Mouse (Mus musculus) CH12.LX (cell line): ENCODE measurements around the gene Fli1. TPM values are rescaled to one million over a fixed set of nuclear protein-coding genes. Genes with fewer than 3 reads are reported as not detected.

Source experiments
- DNase-seq: peaks from one replicate; pipeline ENCODE4 v3.0.0-alpha.2; 2013; ENCODE audit errors: extremely low read depth
- H3K27ac ChIP-seq: 2 replicates; pipeline ENCODE4 v1.5.1; 2012; ENCODE audit warnings: low read depth, mild to moderate bottlenecking, control low read depth, moderate library complexity; ENCODE audit not compliant: insufficient read depth
- H3K27me3 ChIP-seq: replicated peaks from 2 replicates; pipeline ENCODE3; 2012; ENCODE audit warnings: inconsistent platforms
- H3K36me3 ChIP-seq, 2 experiments: replicated peaks in 1 of 2; 2 replicates each; pipeline versions ENCODE3 to v1.6.1; 2012; ENCODE audit warnings: inconsistent platforms in 1 of 2, low read length in 1 of 2, mild to moderate bottlenecking in 1 of 2, mixed read lengths in 1 of 2, moderate library complexity in 1 of 2; ENCODE audit not compliant: control insufficient read depth in 1 of 2, insufficient read depth in 1 of 2
- H3K4me1 ChIP-seq, 2 experiments: 2 replicates each; pipeline ENCODE4 v1.6.1; 2012; ENCODE audit warnings: inconsistent platforms in 1 of 2, moderate library complexity in 1 of 2; ENCODE audit not compliant: insufficient read depth in 2 of 2, control insufficient read depth in 1 of 2
- H3K4me2 ChIP-seq: 2 replicates; pipeline ENCODE4 v1.6.1; 2012; ENCODE audit warnings: low read depth, mild to moderate bottlenecking, control low read depth; ENCODE audit not compliant: poor library complexity, insufficient read depth, severe bottlenecking
- H3K4me3 ChIP-seq, 3 experiments: fragments of 150-350 bp in 1 of 3; sonication (generic) in 1 of 3; replicated peaks in 1 of 3; 2 replicates each; pipeline versions ENCODE3 to v1.5.1; 2011 to 2012; ENCODE audit warnings: low read depth in 2 of 3, low read length in 2 of 3, mild to moderate bottlenecking in 2 of 3, moderate library complexity in 2 of 3, control low read depth in 1 of 3, improper control_type of control experiment in 1 of 3, inconsistent platforms in 1 of 3, mixed read lengths in 1 of 3; ENCODE audit not compliant: poor library complexity in 1 of 3
- H3K79me2 ChIP-seq: replicated peaks from 2 replicates; pipeline ENCODE4 v1.6.1; 2012; ENCODE audit warnings: mild to moderate bottlenecking, moderate library complexity; ENCODE audit not compliant: control insufficient read depth, poor library complexity, insufficient read depth, severe bottlenecking; ENCODE audit errors: extremely low read depth
- H3K9ac ChIP-seq: 2 replicates; pipeline ENCODE4 v1.6.1; 2012; ENCODE audit warnings: low read depth, mild to moderate bottlenecking, control low read depth, moderate library complexity; ENCODE audit not compliant: insufficient read depth
- H3K9me3 ChIP-seq: replicated peaks from 2 replicates; pipeline ENCODE3; 2012; ENCODE audit warnings: low read length, inconsistent platforms, mixed read lengths
- CHD1 ChIP-seq: IDR thresholded peaks from 2 replicates; pipeline ENCODE4 v1.6.1; 2012; ENCODE audit warnings: low read depth, low read length, improper control_type of control experiment, inconsistent platforms
- E2F4 ChIP-seq: IDR thresholded peaks from 2 replicates; pipeline ENCODE4 v1.6.1; 2011; ENCODE audit warnings: low read depth, low read length, improper control_type of control experiment; ENCODE audit not compliant: insufficient replicate concordance
- ELF1 ChIP-seq: IDR thresholded peaks from 2 replicates; pipeline ENCODE4 v1.6.1; 2014; ENCODE audit warnings: low read depth, mild to moderate bottlenecking, inconsistent platforms, low read length, improper control_type of control experiment
- EP300 ChIP-seq: IDR thresholded peaks from 2 replicates; pipeline ENCODE4 v1.6.1; 2011; ENCODE audit warnings: low read length, improper control_type of control experiment
- ETS1 ChIP-seq: conservative IDR thresholded peaks from 2 replicates; pipeline ENCODE4 v1.6.1; 2012; ENCODE audit warnings: low read depth, mild to moderate bottlenecking, inconsistent platforms, low read length, improper control_type of control experiment, moderate library complexity
- HCFC1 ChIP-seq: IDR thresholded peaks from 2 replicates; pipeline ENCODE4 v1.6.1; 2012; ENCODE audit warnings: low read depth, mild to moderate bottlenecking, inconsistent platforms, low read length, improper control_type of control experiment
- JUN ChIP-seq: IDR thresholded peaks from 2 replicates; pipeline ENCODE4 v1.6.1; 2011; ENCODE audit warnings: low read depth, mild to moderate bottlenecking, low read length, improper control_type of control experiment, moderate library complexity; ENCODE audit not compliant: insufficient read depth
- KAT2A ChIP-seq: IDR thresholded peaks from 2 replicates; pipeline ENCODE4 v1.6.1; 2012; ENCODE audit warnings: low read length, improper control_type of control experiment, inconsistent platforms; ENCODE audit not compliant: insufficient replicate concordance
- MAZ ChIP-seq: IDR thresholded peaks from 2 replicates; pipeline ENCODE4 v1.6.1; 2012; ENCODE audit warnings: low read depth, mild to moderate bottlenecking, inconsistent platforms, low read length, improper control_type of control experiment, moderate library complexity
- MYC ChIP-seq: IDR thresholded peaks from 2 replicates; pipeline ENCODE4 v1.6.1; 2011; ENCODE audit warnings: low read depth, mild to moderate bottlenecking, improper control_type of control experiment, low read length
- NRF1 ChIP-seq: IDR thresholded peaks from 2 replicates; pipeline ENCODE4 v1.6.1; 2014; ENCODE audit warnings: low read depth, mild to moderate bottlenecking, inconsistent platforms, low read length, improper control_type of control experiment, moderate library complexity
- PAX5 ChIP-seq: IDR thresholded peaks from 2 replicates; pipeline ENCODE4 v1.6.1; 2012; ENCODE audit warnings: low read length, inconsistent platforms, mixed read lengths
- SMC3 ChIP-seq: IDR thresholded peaks from 2 replicates; pipeline ENCODE4 v1.6.1; 2011; ENCODE audit warnings: low read depth, low read length, improper control_type of control experiment
- USF1 ChIP-seq: IDR thresholded peaks from 2 replicates; pipeline ENCODE4 v1.6.1; 2014; ENCODE audit warnings: low read depth, mild to moderate bottlenecking, inconsistent platforms, low read length, improper control_type of control experiment
- USF2 ChIP-seq: conservative IDR thresholded peaks from 2 replicates; pipeline ENCODE4 v1.6.1; 2011; ENCODE audit warnings: low read depth, low read length, improper control_type of control experiment
- ZC3H11A ChIP-seq: IDR thresholded peaks from 2 replicates; pipeline ENCODE4 v1.6.1; 2012; ENCODE audit warnings: low read depth, mild to moderate bottlenecking, inconsistent platforms, low read length, improper control_type of control experiment
- ZNF384 ChIP-seq: IDR thresholded peaks from 2 replicates; pipeline ENCODE4 v1.6.1; 2012; ENCODE audit warnings: low read depth, low read length, improper control_type of control experiment, inconsistent platforms
- dilution Hi-C: fragments of 300-500 bp; cut with MboI; formaldehyde crosslinking; loops from 2 replicates; pipeline ENCODE4 v1.14.3; 2020; ENCODE audit warnings: low sequenced_read_pairs; ENCODE audit not compliant: extremely low pct_unique_long_range_greater_than_20kb, extremely low pct_ligation_motif_present
- in situ Hi-C: fragments of 300-500 bp; cut with MboI; formaldehyde crosslinking; loops from 3 replicates; pipeline ENCODE4 v1.14.3; 2019; ENCODE audit warnings: low sequenced_read_pairs, low pct_ligation_motif_present, low pct_unique_long_range_greater_than_20kb, mixed read lengths
- polyA plus RNA-seq: library from polyadenylated mRNA; unstranded; fragments of >175 nt; gene quantifications from 2 replicates; pipeline ENCODE4 v1.2.1, GENCODE M21; 2012; ENCODE audit warnings: low read depth; ENCODE audit not compliant: insufficient read length
- total RNA-seq, 2 experiments: library from RNA; depleted of rRNA; stranded (reverse); fragments of 300-350 nt in 1 of 2; fragments of >200 nt in 1 of 2; gene quantifications; 2 replicates each; pipeline ENCODE4 v1.2.3; 2012 to 2014

The Fli1 gene
- total and polyA plus RNA-seq, 3 experiments = 20.3 to 29.3 (median 20.8) TPM

DNA sequence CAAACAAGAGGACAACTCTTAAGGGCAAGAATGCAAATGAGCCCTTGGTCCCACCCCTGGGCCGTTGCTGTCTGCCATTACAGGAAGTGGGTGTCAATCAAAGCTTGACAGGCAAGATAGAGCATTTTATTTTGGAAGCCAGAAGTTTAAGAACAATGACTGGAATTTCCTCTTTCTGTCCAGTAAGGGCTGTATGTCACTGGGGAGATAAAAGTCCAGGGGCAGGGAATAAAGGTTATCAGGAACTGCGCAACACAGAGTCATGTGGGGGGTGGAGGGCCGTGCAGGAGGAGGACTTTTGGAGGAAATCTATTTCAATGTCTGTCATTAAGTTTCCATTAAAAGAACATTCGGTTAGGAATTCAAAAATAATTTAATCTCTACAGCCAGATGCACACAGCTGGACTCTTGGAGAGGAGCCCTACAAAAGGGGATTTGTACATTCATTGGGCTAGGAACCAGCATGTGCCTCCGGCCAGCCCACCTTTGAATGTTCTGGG lies 141.9 kb downstream of the Fli1 start:
- TF ChIP-seq USF2 = no peak
- no peak for TF ChIP-seq ZNF384
- no peak for TF ChIP-seq JUN
- TF ChIP-seq USF1 = no peak
- TF ChIP-seq CHD1 = no peak
- TF ChIP-seq MYC = no peak
- no peak for TF ChIP-seq EP300
- TF ChIP-seq HCFC1 = no peak
- no peaks in the 10 kb centered on the region for H3K9me3 ChIP-seq
- no peak overlapping the region for H3K27ac ChIP-seq
- no peaks in the 10 kb centered on the region for H3K36me3 ChIP-seq
- no peak for DNase-seq
- no peaks in the 10 kb centered on the region for H3K79me2 ChIP-seq
- dilution Hi-C loops = no loop called here
- in situ Hi-C loops = loop anchor here (25.0 kb wide), 2 partner anchors 687 to 837 kb away; no protein-coding TSS in a partner anchor
- peaks cover 6 to 30% of the 10 kb centered on the region in 2 experiments for H3K4me1 ChIP-seq
- no peaks in the 10 kb centered on the region for H3K27me3 ChIP-seq
- H3K4me2 ChIP-seq = no peak overlapping the region
- no peak overlapping the region for H3K9ac ChIP-seq
- H3K4me3 ChIP-seq = no peak overlapping the region

DNA sequence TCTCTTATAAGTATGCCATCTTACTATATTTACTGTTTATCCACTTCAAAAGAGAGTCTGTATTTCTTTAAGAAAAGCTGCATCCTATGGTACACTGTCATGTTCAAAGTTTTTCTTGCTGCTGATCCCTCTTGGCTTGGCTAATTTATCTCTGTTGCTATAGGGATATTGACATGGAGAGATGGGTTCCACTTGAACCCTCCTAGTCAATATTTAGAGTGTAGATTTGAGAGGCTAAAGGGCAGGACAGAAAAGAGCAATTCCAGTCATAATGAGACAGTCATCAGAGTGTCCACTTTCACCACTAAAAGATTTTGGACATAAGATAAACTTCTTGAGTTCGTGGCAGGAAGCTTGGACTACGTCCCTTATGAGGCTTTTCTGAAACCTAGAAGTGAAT lies 142.4 kb downstream of the Fli1 start:
- no peak for DNase-seq
- no peak overlapping the region for H3K9ac ChIP-seq
- H3K36me3 ChIP-seq = no peaks in the 10 kb centered on the region
- no peaks in the 10 kb centered on the region for H3K27me3 ChIP-seq
- dilution Hi-C loops = no loop called here
- no peaks in the 10 kb centered on the region for H3K79me2 ChIP-seq
- TF ChIP-seq SMC3 = no peak
- TF ChIP-seq JUN = no peak
- no peak for TF ChIP-seq KAT2A
- no peak for TF ChIP-seq ETS1
- no peak for TF ChIP-seq MAZ
- no peak for TF ChIP-seq ELF1
- no peak for TF ChIP-seq E2F4
- no peak for TF ChIP-seq ZC3H11A
- no peak for TF ChIP-seq PAX5
- TF ChIP-seq USF2 = no peak
- no peak for TF ChIP-seq USF1
- TF ChIP-seq NRF1 = no peak
- in situ Hi-C loops = loop anchor here (25.0 kb wide), 2 partner anchors 687 to 837 kb away; no protein-coding TSS in a partner anchor
- H3K9me3 ChIP-seq = no peaks in the 10 kb centered on the region
- H3K27ac ChIP-seq = no peak overlapping the region
- H3K4me3 ChIP-seq = no peak overlapping the region
- H3K4me1 ChIP-seq = peaks cover 9 to 34% of the 10 kb centered on the region in 2 experiments
- H3K4me2 ChIP-seq = no peak overlapping the region
